Mouse (Mus musculus): ENCODE measurements around the gene Kif13a. TPM values are rescaled to one million over a fixed set of nuclear protein-coding genes. Genes with fewer than 3 reads are reported as not detected.

Gene Kif13a
- total and polyA plus RNA-seq, 3 experiments, result 1.2 to 1.7 TPM; not detected in 1

- no peaks in the 10 kb centered on the region for H3K9me3 ChIP-seq (replicated peaks; ENCODE audit: insufficient read depth, low read length)
- TF ChIP-seq NRF1 (IDR thresholded peaks at IDR 0.05; ENCODE audit: insufficient read depth, low read depth, low read length, poor library complexity, severe bottlenecking) (no peak), NELFE (IDR thresholded peaks at IDR 0.05; ENCODE audit: low read depth, low read length) (no peak), SMC3 (IDR thresholded peaks at IDR 0.05; ENCODE audit: low read depth, low read length) (no peak), MYC (IDR thresholded peaks at IDR 0.05; ENCODE audit: low read depth, low read length) (no peak), JUND (IDR thresholded peaks at IDR 0.05; ENCODE audit: low read depth, low read length) (no peak), SIN3A (IDR thresholded peaks at IDR 0.05; ENCODE audit: low read length) (no peak), KAT2A (conservative IDR thresholded peaks at IDR 0.05; ENCODE audit: low read depth, low read length) (no peak), RCOR1 (IDR thresholded peaks at IDR 0.05; ENCODE audit: low read depth, low read length) (no peak), TBP (IDR thresholded peaks at IDR 0.05; ENCODE audit: low read depth, low read length) (no peak), ZMIZ1 (IDR thresholded peaks at IDR 0.05; ENCODE audit: low read depth, low read length) (no peak), CHD1 (IDR thresholded peaks at IDR 0.05; ENCODE audit: low read depth, low read length) (no peak), ELF1 (IDR thresholded peaks at IDR 0.05; ENCODE audit: low read depth, low read length) (no peak), RAD21 (IDR thresholded peaks at IDR 0.05; ENCODE audit: low read depth, low read length) (no peak), GABPA (IDR thresholded peaks at IDR 0.05; ENCODE audit: low read depth, low read length) (no peak), UBTF (IDR thresholded peaks at IDR 0.05; ENCODE audit: borderline replicate concordance, insufficient read depth, low read depth, low read length) (no peak)
- no peak overlapping the region for H3K4me3 ChIP-seq (ENCODE audit: control insufficient read depth in 1 of 2, insufficient read depth in 1 of 2, low read depth in 2 of 2, low read length in 2 of 2)
- no peaks in the 10 kb centered on the region for H3K4me1 ChIP-seq (ENCODE audit: control insufficient read depth in 1 of 2, insufficient read depth in 2 of 2, low read length in 2 of 2)
- no peaks in the 10 kb centered on the region for H3K79me2 ChIP-seq (ENCODE audit: control insufficient read depth, insufficient read depth, low read length, poor library complexity)
- H3K9ac ChIP-seq (ENCODE audit: control insufficient read depth, low read depth, low read length, poor library complexity, severe bottlenecking), result no peak overlapping the region
- H3K27me3 ChIP-seq (ENCODE audit: control insufficient read depth in 1 of 2, insufficient read depth in 2 of 2, low read length in 2 of 2), result no peaks in the 10 kb centered on the region
- H3K36me3 ChIP-seq (ENCODE audit: control insufficient read depth in 1 of 2, insufficient read depth in 2 of 2, low read length in 2 of 2), result no peaks in the 10 kb centered on the region
- H3K27ac ChIP-seq (ENCODE audit: control insufficient read depth, low read depth, low read length), result no peak overlapping the region
- no peak for DNase-seq (ENCODE audit: low read depth, low spot score)
Observed at GRCm38 (mm10) chr13:46811696-46812095, 118.0 kb downstream of the Kif13a start.

- no peaks in the 10 kb centered on the region for H3K79me2 ChIP-seq (ENCODE audit: control insufficient read depth, insufficient read depth, low read length, poor library complexity)
- DNase-seq (ENCODE audit: low read depth, low spot score), result no peak
- peaks cover 0 to 7% of the 10 kb centered on the region in 2 experiments; a peak in 2 of 4 replicates for H3K4me1 ChIP-seq (ENCODE audit: control insufficient read depth in 1 of 2, insufficient read depth in 2 of 2, low read length in 2 of 2)
- no peak overlapping the region for H3K9ac ChIP-seq (ENCODE audit: control insufficient read depth, low read depth, low read length, poor library complexity, severe bottlenecking)
- H3K27me3 ChIP-seq (ENCODE audit: control insufficient read depth in 1 of 2, insufficient read depth in 2 of 2, low read length in 2 of 2), result no peaks in the 10 kb centered on the region
- TF ChIP-seq HCFC1 (IDR thresholded peaks at IDR 0.05; ENCODE audit: low read depth, low read length), result no peak
- no peaks in the 10 kb centered on the region for H3K9me3 ChIP-seq (replicated peaks; ENCODE audit: insufficient read depth, low read length)
- no peak overlapping the region for H3K4me3 ChIP-seq (ENCODE audit: control insufficient read depth in 1 of 2, insufficient read depth in 1 of 2, low read depth in 2 of 2, low read length in 2 of 2)
- peaks cover 0 to 5% of the 10 kb centered on the region in 2 experiments; a peak in 2 of 4 replicates for H3K36me3 ChIP-seq (ENCODE audit: control insufficient read depth in 1 of 2, insufficient read depth in 2 of 2, low read length in 2 of 2)
- no peak overlapping the region for H3K27ac ChIP-seq (ENCODE audit: control insufficient read depth, low read depth, low read length)
Observed at GRCm38 (mm10) chr13:46810613-46811012, 119.1 kb downstream of the Kif13a start.

All from MEL (cell line).